Mouse (Mus musculus): ENCODE measurements around the gene Slc7a9. TPM values are rescaled to one million over a fixed set of nuclear protein-coding genes. Genes with fewer than 3 reads are reported as not detected.

Slc7a9 gene
- polyA plus RNA-seq, 2 experiments from 2014 or later = not detected

Other genes with a start within 250 kb of the Slc7a9 start
- under 1 TPM in 1 of 2 experiments, not detected in 1; 0.85 TPM for gene Lrp3, start 233.3 kb upstream of the Slc7a9 start, polyA plus RNA-seq (2017; shearing (Covaris generic))
- gene Gpatch1, start 130.4 kb upstream of the Slc7a9 start, polyA plus RNA-seq (2017; shearing (Covaris generic)) = 10 to 100 TPM; 20.9 to 25.5 TPM
- gene Rhpn2, start 114.6 kb upstream of the Slc7a9 start, polyA plus RNA-seq (2017; shearing (Covaris generic)) = under 1 TPM; 0.29 to 0.36 TPM
- 10 to 100 TPM; 28.4 to 33.7 TPM for gene Faap24, start 52.0 kb upstream of the Slc7a9 start, polyA plus RNA-seq (2017; shearing (Covaris generic))
- gene Cep89, start 51.8 kb upstream of the Slc7a9 start, polyA plus RNA-seq (2017; shearing (Covaris generic)) = 10 to 100 TPM; 11.8 to 15.1 TPM
- not detected for gene Tdrd12, start 88.9 kb downstream of the Slc7a9 start, polyA plus RNA-seq (2017; shearing (Covaris generic))
- 10 to 100 TPM; 49.0 to 58.6 TPM for gene Nudt19, start 107.5 kb downstream of the Slc7a9 start, polyA plus RNA-seq (2017; shearing (Covaris generic))
- gene Rgs9bp, start 136.8 kb downstream of the Slc7a9 start, polyA plus RNA-seq (2017; shearing (Covaris generic)) = under 1 TPM in 1 of 2 experiments, not detected in 1; 0.08 TPM
- 10 to 100 TPM; 36.5 to 46.8 TPM for gene Ankrd27, start 137.4 kb downstream of the Slc7a9 start, polyA plus RNA-seq (2017; shearing (Covaris generic))
- gene Pdcd5, start 198.7 kb downstream of the Slc7a9 start, polyA plus RNA-seq (2017; shearing (Covaris generic)) = 10 to 100 TPM; 56.8 to 86.6 TPM